Mouse (Mus musculus): ENCODE measurements at regions not wholly inside any gene's neighbourhood (a gene's known extent, or its start where the extent isn't known, plus 50 kb on each side); places are given as distances from the start of the nearest gene placed in this dataset.

- TF ChIP-seq CTCF (IDR thresholded peaks at IDR 0.05) (no peak), EP300 (IDR thresholded peaks at IDR 0.05; ENCODE audit: insufficient read depth, low read depth, low read length) (no peak), POLR2A (IDR thresholded peaks at IDR 0.05; ENCODE audit: insufficient read depth, low read depth, low read length) (no peak)
Measured at GRCm38 (mm10) chr3:155824863-155825262, 731.6 kb downstream of the Lrriq3 start.

All from heart, adult 2 months (tissue).